Mouse (Mus musculus) liver, embryonic 16.5 days (tissue): Measurements from ENCODE around the gene Trp53rka. TPM values are rescaled to one million over a fixed set of nuclear protein-coding genes. Genes with fewer than 3 reads are reported as not detected.
A peak's percentile ranks its signal among the peaks of the same experiment; 100 is the strongest.

ENCODE experiments used
- ATAC-seq: fragments of 200-750 bp; cut with Nextera tagmentation; 2 replicates; pipeline ENCODE4 v1.8.0; 2017; ENCODE audit warnings: low read depth, mild to moderate bottlenecking, moderate number of reproducible peaks, moderate library complexity
- H3K27ac ChIP-seq: fragments of 300-500 bp; sonication (generic); 2 replicates; pipeline ENCODE4 v1.5.1; 2014; ENCODE audit warnings: mild to moderate bottlenecking, low read length
- H3K27me3 ChIP-seq: fragments of 300-500 bp; sonication (generic); 2 replicates; pipeline ENCODE4 v1.6.1; 2014; ENCODE audit warnings: low read depth, low read length, mixed read lengths; ENCODE audit not compliant: control insufficient read depth, insufficient read depth
- H3K36me3 ChIP-seq: fragments of 300-500 bp; sonication (generic); 2 replicates; pipeline ENCODE4 v1.6.1; 2014; ENCODE audit warnings: mild to moderate bottlenecking; ENCODE audit not compliant: control insufficient read depth, insufficient read depth
- H3K4me1 ChIP-seq: fragments of 300-500 bp; sonication (generic); 2 replicates; pipeline ENCODE4 v1.6.1; 2014; ENCODE audit warnings: low read depth, low read length, mixed read lengths; ENCODE audit not compliant: control insufficient read depth
- H3K4me2 ChIP-seq: fragments of 300-500 bp; sonication (generic); 2 replicates; pipeline ENCODE4 v1.6.1; 2014; ENCODE audit warnings: low read depth, low read length, mixed read lengths
- H3K4me3 ChIP-seq: fragments of 300-500 bp; sonication (generic); 2 replicates; pipeline ENCODE4 v1.5.1; 2014; ENCODE audit warnings: low read depth, mild to moderate bottlenecking, low read length
- H3K9ac ChIP-seq: fragments of 300-500 bp; sonication (generic); 2 replicates; pipeline ENCODE4 v1.6.1; 2014; ENCODE audit warnings: low read depth, low read length
- H3K9me3 ChIP-seq: fragments of 300-500 bp; sonication (generic); replicated peaks from 2 replicates; pipeline ENCODE4 v1.6.1; 2016; ENCODE audit warnings: low read length; ENCODE audit not compliant: control insufficient read depth
- WGBS: fragments of 180-500 bp; shearing (Covaris S2); extraction: QIAGEN DNeasy Blood & Tissue Kit; methylation state at CpG from one replicate; pipeline ENCODE4 v1.1.7; 2014; ENCODE audit not compliant: insufficient replicate concordance; 5-methylcytosine and 5-hydroxymethylcytosine counted together
- polyA plus RNA-seq: library from polyadenylated mRNA; unstranded; fragments of >200 nt; fragmentation: Nextera tagmentation; extraction: Ambion mirVana; gene quantifications from 2 replicates; pipeline ENCODE4 v1.2.1, GENCODE M21; 2015

Trp53rka gene
- polyA plus RNA-seq, 1 experiment from 2014 or later = 8.2 TPM

- Histone ChIP-seq H3K4me3 (no peak overlapping the region), H3K27ac (no peak overlapping the region), H3K9ac (no peak overlapping the region)
Measured at GRCm38 (mm10) chr2:165442981-165443380, 50.1 kb downstream of the Trp53rka start.

GRCm38 (mm10) chr2:165441613-165442012, 51.5 kb downstream of the Trp53rka start:
- Histone ChIP-seq H3K27ac (peak overlapping the region; percentile 74), H3K4me3 (no peak overlapping the region), H3K36me3 (no peaks in the 10 kb centered on the region), H3K4me1 (peaks cover 9% of the 10 kb centered on the region), H3K4me2 (no peak overlapping the region), H3K27me3 (no peaks in the 10 kb centered on the region), H3K9me3 (no peaks in the 10 kb centered on the region), H3K9ac (no peak overlapping the region)
- peak; percentile 59 for ATAC-seq
- 57% methylated on average over 4 of the region's 4 CpGs for WGBS

More at GRCm38 (mm10) chr2:165442981-165443380, 50.1 kb downstream of the Trp53rka start:
- no peaks in the 10 kb centered on the region for H3K36me3 ChIP-seq
- H3K9me3 ChIP-seq = no peaks in the 10 kb centered on the region
- ATAC-seq = peak; percentile 22
- peaks cover 9% of the 10 kb centered on the region for H3K4me1 ChIP-seq
- no peaks in the 10 kb centered on the region for H3K27me3 ChIP-seq
- WGBS = 62% methylated on average over 10 of the region's 10 CpGs
- H3K4me2 ChIP-seq = no peak overlapping the region

Other genes starting within 250 kb of the Trp53rka start
- gene Slc35c2, start 205.5 kb downstream of the Trp53rka start, polyA plus RNA-seq = 37.9 and 47.2 TPM in 2 replicates
- gene Elmo2, start 166.8 kb downstream of the Trp53rka start, polyA plus RNA-seq = 15.9 and 16.3 TPM in 2 replicates
- not detected in 2 replicates for gene Zfp663, start 124.6 kb downstream of the Trp53rka start, polyA plus RNA-seq
- 0.96 and 0.97 TPM in 2 replicates for gene Zfp334, start 105.1 kb downstream of the Trp53rka start, polyA plus RNA-seq
- 3.4 and 3.9 TPM in 2 replicates for gene Ocstamp, start 92.9 kb downstream of the Trp53rka start, polyA plus RNA-seq
- gene Slc13a3, start 20.1 kb downstream of the Trp53rka start, polyA plus RNA-seq = 19.7 and 24.6 TPM in 2 replicates
- gene Slc2a10, start 10.5 kb upstream of the Trp53rka start, polyA plus RNA-seq = 0.26 and 0.27 TPM in 2 replicates
- 0.07 and 0.22 TPM in 2 replicates for gene Eya2, start 101.7 kb upstream of the Trp53rka start, polyA plus RNA-seq